Mouse (Mus musculus) left cerebral cortex, postnatal 14 days (tissue): ENCODE results near the gene Sfxn2. TPM values are rescaled to one million over a fixed set of nuclear protein-coding genes. Genes with fewer than 3 reads are reported as not detected.

Experiments
- DNase-seq, 2 experiments: peaks; one replicate each; pipeline ENCODE4 v3.0.0; 2021 to 2022; ENCODE audit warnings: low spot score in 2 of 2, mixed read lengths in 1 of 2
- intact Hi-C: fragments of 180-260 bp; cut with DNase I; formaldehyde crosslinking; loops from one replicate; pipeline ENCODE4 v1.15.1; 2025
- total RNA-seq, 2 experiments: library from RNA; stranded (reverse); gene quantifications; 2 replicates each; pipeline ENCODE4 v1.2.3; 2021

The Sfxn2 gene
- total RNA-seq, 2 experiments from 2014 or later: 4.1 to 6.0 TPM

- intact Hi-C loops: no loop called here
- no peak for DNase-seq
Observed at GRCm38 (mm10) chr19:46621236-46622183, 48.3 kb downstream of the Sfxn2 start.

GRCm38 (mm10) chr19:46622659-46623193, 49.6 kb downstream of the Sfxn2 start:
- no peak for DNase-seq
- intact Hi-C loops: no loop called here

GRCm38 (mm10) chr19:46623194-46623667, 50.1 kb downstream of the Sfxn2 start:
- no peak for DNase-seq
- intact Hi-C loops: no loop called here

- intact Hi-C loops: no loop called here
- DNase-seq: no peak
Observed at GRCm38 (mm10) chr19:46623790-46624772, 50.9 kb downstream of the Sfxn2 start.

- intact Hi-C loops: no loop called here
- no peak for DNase-seq
Observed at GRCm38 (mm10) chr19:46625015-46625414, 51.9 kb downstream of the Sfxn2 start.

GRCm38 (mm10) chr19:46625519-46625918, 52.4 kb downstream of the Sfxn2 start:
- DNase-seq: no peak
- intact Hi-C loops: no loop called here

GRCm38 (mm10) chr19:46628403-46628802, 55.2 kb downstream of the Sfxn2 start:
- DNase-seq: no peak
- intact Hi-C loops: no loop called here

GRCm38 (mm10) chr19:46629807-46630206, 56.6 kb downstream of the Sfxn2 start:
- intact Hi-C loops: no loop called here
- no peak for DNase-seq

- intact Hi-C loops: no loop called here
- no peak for DNase-seq
Observed at GRCm38 (mm10) chr19:46631637-46632036, 58.5 kb downstream of the Sfxn2 start.

GRCm38 (mm10) chr19:46635766-46636165, 62.6 kb downstream of the Sfxn2 start:
- no peak for DNase-seq
- intact Hi-C loops: no loop called here

- DNase-seq: no peak
- intact Hi-C loops: no loop called here
Observed at GRCm38 (mm10) chr19:46637598-46637997, 64.4 kb downstream of the Sfxn2 start.

GRCm38 (mm10) chr19:46639053-46639452, 65.9 kb downstream of the Sfxn2 start:
- intact Hi-C loops: no loop called here
- no peak for DNase-seq

GRCm38 (mm10) chr19:46639496-46639895, 66.3 kb downstream of the Sfxn2 start:
- DNase-seq: no peak
- intact Hi-C loops: no loop called here

GRCm38 (mm10) chr19:46640780-46641179, 67.6 kb downstream of the Sfxn2 start:
- intact Hi-C loops: no loop called here
- DNase-seq: no peak

- intact Hi-C loops: no loop called here
- no peak for DNase-seq
Observed at GRCm38 (mm10) chr19:46641420-46642085, 68.4 kb downstream of the Sfxn2 start.

GRCm38 (mm10) chr19:46642136-46642753, 69.1 kb downstream of the Sfxn2 start:
- intact Hi-C loops: no loop called here
- DNase-seq: no peak

GRCm38 (mm10) chr19:46643236-46643635, 70.1 kb downstream of the Sfxn2 start:
- intact Hi-C loops: no loop called here
- no peak for DNase-seq

GRCm38 (mm10) chr19:46644343-46644792, 71.2 kb downstream of the Sfxn2 start:
- DNase-seq: no peak
- intact Hi-C loops: no loop called here
